Mouse (Mus musculus) kidney, adult 18-20 months (tissue): ENCODE measurements around the gene Pcmt1.

Experiments
- DNase-seq: peaks from one replicate; pipeline ENCODE4 v3.0.0; 2021

Pcmt1 gene

GRCm38 (mm10) chr10:7680731-7681301 lies at the start of gene Pcmt1, which contains the start of gene Lats1:
TSS of gene Pcmt1 (minus strand) at chr10:7681136.
TSS of gene Lats1 (plus strand) at chr10:7681214.
- DNase-seq = peak; percentile 90

GRCm38 (mm10) chr10:7727011-7727410 lies 46.1 kb upstream of the Pcmt1 start:
- DNase-seq = no peak

- DNase-seq = no peak
Measured at GRCm38 (mm10) chr10:7726501-7726812, 45.5 kb upstream of the Pcmt1 start.

- peak; percentile 94 for DNase-seq
Measured at GRCm38 (mm10) chr10:7725751-7726500, 45.0 kb upstream of the Pcmt1 start, which contains the start of gene Katna1. TSS of gene Katna1 (plus strand) at chr10:7726000.

GRCm38 (mm10) chr10:7715056-7715455 lies 34.1 kb upstream of the Pcmt1 start:
- DNase-seq = no peak

GRCm38 (mm10) chr10:7712506-7712905 lies 31.6 kb upstream of the Pcmt1 start:
- DNase-seq = no peak

- no peak for DNase-seq
Measured at GRCm38 (mm10) chr10:7710121-7710520, 29.2 kb upstream of the Pcmt1 start.

GRCm38 (mm10) chr10:7702586-7702985 lies 21.6 kb upstream of the Pcmt1 start:
- no peak for DNase-seq

GRCm38 (mm10) chr10:7700120-7700519 lies 19.2 kb upstream of the Pcmt1 start:
- no peak for DNase-seq

- no peak for DNase-seq
Measured at GRCm38 (mm10) chr10:7695286-7695685, 14.3 kb upstream of the Pcmt1 start.

GRCm38 (mm10) chr10:7686902-7687301 lies 6.0 kb upstream of the Pcmt1 start:
- DNase-seq = no peak

GRCm38 (mm10) chr10:7682249-7682648 lies 1.3 kb upstream of the Pcmt1 start:
- no peak for DNase-seq

GRCm38 (mm10) chr10:7681343-7682025 lies 548 bp upstream of the Pcmt1 start:
- peak; percentile 84 for DNase-seq

- no peak for DNase-seq
Measured at GRCm38 (mm10) chr10:7673673-7674072, 7.3 kb downstream of the Pcmt1 start.

GRCm38 (mm10) chr10:7667342-7667802 lies 13.6 kb downstream of the Pcmt1 start, which contains the start of gene Nup43:
TSS of gene Nup43 (plus strand) at chr10:7667503.
- DNase-seq = peak; percentile 94

GRCm38 (mm10) chr10:7664889-7665288 lies 16.0 kb downstream of the Pcmt1 start:
- DNase-seq = no peak

- DNase-seq = no peak
Measured at GRCm38 (mm10) chr10:7664027-7664526, 16.9 kb downstream of the Pcmt1 start.

- DNase-seq = peak; percentile 93
Measured at GRCm38 (mm10) chr10:7663159-7664026, 17.5 kb downstream of the Pcmt1 start.

GRCm38 (mm10) chr10:7662471-7663141 lies 18.3 kb downstream of the Pcmt1 start:
- no peak for DNase-seq

GRCm38 (mm10) chr10:7651057-7651456 lies 29.9 kb downstream of the Pcmt1 start:
- DNase-seq = no peak

- no peak for DNase-seq
Measured at GRCm38 (mm10) chr10:7649059-7649458, 31.9 kb downstream of the Pcmt1 start.

- DNase-seq = no peak
Measured at GRCm38 (mm10) chr10:7645911-7646310, 35.0 kb downstream of the Pcmt1 start.
